Mouse (Mus musculus) left cerebral cortex, postnatal 25 days (tissue): Measurements from ENCODE around the gene Xrn1. TPM values are rescaled to one million over a fixed set of nuclear protein-coding genes. Genes with fewer than 3 reads are reported as not detected.
"Not testable (repeated sequence)": the region's sequence is repeated elsewhere in the genome, so short reads cannot be mapped to it uniquely, and the experiment has no call there.

Source experiments
- DNase-seq, 2 experiments: peaks; one replicate each; pipeline ENCODE4 v3.0.0; 2022; ENCODE audit warnings: low spot score in 2 of 2, mixed read lengths in 1 of 2
- intact Hi-C: fragments of 180-260 bp; cut with DNase I; formaldehyde crosslinking; loops from one replicate; pipeline ENCODE4 v1.15.1; 2025
- total RNA-seq, 2 experiments: library from RNA; stranded (reverse); gene quantifications; 2 replicates each; pipeline ENCODE4 v1.2.3; 2021

The Xrn1 gene
- total RNA-seq, 2 experiments from 2014 or later: 23.0 to 25.5 TPM

- intact Hi-C loops: no loop called here
- no peak for DNase-seq
Measured at GRCm38 (mm10) chr9:96035371-96036086, 81.0 kb downstream of the Xrn1 start.

GRCm38 (mm10) chr9:96044214-96044613 lies 89.7 kb downstream of the Xrn1 start:
- no peak for DNase-seq
- intact Hi-C loops: no loop called here

- no peak for DNase-seq
- intact Hi-C loops: no loop called here
Measured at GRCm38 (mm10) chr9:96051501-96051900, 96.9 kb downstream of the Xrn1 start.

- peak; percentile 34 to 79 for DNase-seq
- intact Hi-C loops: no loop called here
Measured at GRCm38 (mm10) chr9:96054878-96055277, 100.3 kb downstream of the Xrn1 start.

- intact Hi-C loops: no loop called here
- no peak for DNase-seq
Measured at GRCm38 (mm10) chr9:96056417-96057223, 102.1 kb downstream of the Xrn1 start.

DNA sequence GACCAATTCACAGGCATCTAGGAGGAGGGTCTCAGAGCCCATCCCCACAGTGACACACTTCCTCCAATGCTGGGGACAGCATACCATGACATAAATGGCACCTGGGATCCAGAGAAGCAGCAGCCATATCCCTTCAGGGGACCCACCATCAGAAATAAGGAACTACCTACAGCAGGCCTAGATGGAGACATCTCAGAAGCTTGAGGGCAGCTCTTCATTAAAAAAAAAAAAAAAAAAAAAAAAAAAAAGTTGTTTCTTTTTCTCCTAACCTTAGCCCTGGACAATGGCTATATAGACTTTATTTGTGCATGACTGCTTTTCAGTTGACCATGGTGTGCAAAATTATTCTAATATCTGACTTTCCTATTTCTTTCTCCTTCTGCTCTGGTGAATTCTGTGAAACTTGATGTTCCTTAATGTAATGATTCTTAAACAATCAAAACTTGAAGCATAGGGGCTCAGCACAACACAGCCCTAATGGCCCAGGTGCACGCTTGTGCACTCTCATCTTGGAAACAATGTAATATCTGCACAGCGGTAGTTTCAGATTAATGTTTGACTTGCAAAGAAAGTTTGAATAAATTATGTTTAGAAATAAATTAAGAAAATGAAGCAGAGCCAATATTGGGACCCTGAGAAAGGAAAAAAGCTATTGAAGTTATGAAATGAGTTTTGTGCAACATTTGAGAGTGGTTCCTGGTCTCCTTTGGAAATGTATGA lies 108.7 kb downstream of the Xrn1 start:
- no peak for DNase-seq
- intact Hi-C loops: no loop called here

DNA sequence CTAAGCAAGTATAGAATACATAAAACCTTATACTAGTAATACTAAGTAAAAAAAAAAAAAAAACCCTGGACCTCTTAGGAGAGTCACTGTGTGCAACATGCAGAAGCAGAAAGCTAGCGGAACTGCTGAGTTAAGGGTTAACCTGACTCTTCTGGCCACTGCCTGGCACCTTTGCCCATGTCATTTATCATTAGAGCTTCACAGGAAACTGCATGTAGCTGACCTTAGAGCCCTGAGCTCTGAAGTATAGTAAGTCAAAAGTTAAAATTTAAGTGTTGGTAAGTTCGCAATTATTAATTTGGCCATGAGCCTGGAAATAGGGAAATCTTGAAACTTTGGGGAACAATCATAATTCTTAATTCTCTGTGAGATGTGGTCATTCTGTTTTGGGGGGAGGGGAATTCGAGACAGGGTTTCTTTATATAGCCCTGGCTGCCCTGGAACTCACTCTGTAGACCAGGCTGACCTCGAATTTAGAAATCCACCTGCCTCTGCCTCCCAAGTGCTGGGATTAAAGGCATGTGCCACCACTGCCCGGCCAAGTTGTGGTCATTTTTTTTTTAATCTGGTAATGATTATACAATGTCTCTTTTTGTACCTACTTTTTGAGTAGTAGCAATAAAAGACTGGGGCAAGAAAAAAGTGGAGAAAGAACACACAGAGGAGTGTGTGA lies 109.4 kb downstream of the Xrn1 start:
- no peak for DNase-seq
- intact Hi-C loops: no loop called here

- DNase-seq: no peak
- intact Hi-C loops: no loop called here
Measured at GRCm38 (mm10) chr9:96067507-96067906, 112.9 kb downstream of the Xrn1 start.

- intact Hi-C loops: no loop called here
- DNase-seq: no peak
Measured at GRCm38 (mm10) chr9:96078752-96079315, 124.3 kb downstream of the Xrn1 start.

DNA sequence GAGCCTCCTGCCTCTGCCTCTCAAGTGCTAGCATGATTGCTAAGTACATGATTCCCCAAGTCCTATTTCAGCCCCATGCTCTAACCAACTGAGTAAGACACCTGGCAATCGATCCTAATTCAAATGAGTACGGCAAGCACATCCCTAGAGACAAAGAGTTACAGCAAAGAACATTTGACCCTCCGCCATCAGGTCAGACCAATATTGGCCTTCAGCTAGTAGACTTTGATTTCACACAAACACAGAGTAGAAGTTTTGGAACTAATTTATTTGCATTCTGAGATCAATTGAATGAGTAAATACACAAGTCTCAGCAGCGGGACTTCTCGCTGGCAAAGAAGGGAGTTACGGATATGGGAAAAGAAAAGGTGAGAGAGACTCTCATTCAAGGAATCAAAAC lies 130.7 kb downstream of the Xrn1 start:
- intact Hi-C loops: no loop called here
- DNase-seq: no peak

- no peak for DNase-seq
- intact Hi-C loops: no loop called here
Measured at GRCm38 (mm10) chr9:96087671-96088070, 133.1 kb downstream of the Xrn1 start.

DNA sequence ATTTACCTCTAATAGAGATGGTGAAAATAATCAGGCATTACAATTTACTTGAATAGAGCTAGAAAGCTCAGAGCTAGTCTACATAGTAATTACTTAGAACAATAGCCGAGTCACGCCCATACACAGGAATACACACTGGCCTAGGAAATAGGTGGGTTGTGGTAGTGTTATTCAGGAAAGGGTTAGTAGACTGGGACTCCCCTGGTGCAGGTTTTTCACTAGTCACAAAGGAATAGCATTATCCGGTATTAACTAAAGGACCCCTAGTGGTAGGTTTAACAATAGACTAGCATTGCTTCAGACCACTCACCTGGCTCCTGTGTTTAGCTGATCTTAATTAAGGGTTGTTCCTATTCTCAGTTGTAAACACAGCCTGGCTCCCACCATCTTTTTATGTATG lies 133.9 kb downstream of the Xrn1 start:
- intact Hi-C loops, DNase-seq: not testable (repeated sequence)

DNA sequence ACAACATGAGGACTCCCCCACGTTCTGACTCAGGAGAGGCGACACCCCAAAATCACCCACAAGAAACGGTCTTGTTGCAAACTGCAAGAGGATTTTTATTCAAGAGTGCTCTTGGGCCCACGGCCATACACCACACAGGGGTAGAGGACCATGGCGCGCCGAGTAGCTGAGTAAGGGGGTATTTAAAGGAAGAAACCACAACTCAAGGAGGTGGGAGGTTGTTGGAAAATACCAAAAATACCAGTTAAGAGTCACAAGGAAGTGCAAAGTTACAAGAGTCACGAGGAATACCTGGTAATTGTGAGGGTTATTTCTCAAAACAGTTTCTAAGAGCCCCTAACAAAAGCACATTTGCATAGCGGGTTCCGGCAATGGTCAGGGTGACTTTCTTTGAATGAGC lies 138.1 kb downstream of the Xrn1 start:
- intact Hi-C loops, DNase-seq: not testable (repeated sequence)

GRCm38 (mm10) chr9:96093221-96093620 lies 138.7 kb downstream of the Xrn1 start:
- DNase-seq: no peak
- intact Hi-C loops: no loop called here

DNA sequence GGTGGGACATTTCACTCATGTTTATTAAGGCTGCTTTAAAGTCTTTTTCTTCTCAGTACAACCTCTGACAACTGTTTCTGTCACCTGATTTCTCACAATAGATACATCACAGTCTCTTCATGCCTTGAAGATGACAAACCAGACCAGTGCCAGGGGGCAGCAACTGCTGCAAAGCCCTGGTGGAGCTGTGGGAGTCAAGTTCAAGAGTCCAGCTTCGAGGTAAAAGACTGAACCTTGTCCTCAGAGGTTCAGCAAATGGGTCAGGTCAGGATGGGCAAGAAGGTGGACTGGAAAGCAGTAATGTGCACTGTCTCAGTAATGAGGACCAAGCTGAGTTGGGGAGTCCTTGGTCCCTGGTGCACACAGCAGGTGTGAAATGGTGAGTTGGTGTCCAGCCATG lies 139.8 kb downstream of the Xrn1 start:
- intact Hi-C loops: no loop called here
- no peak for DNase-seq

DNA sequence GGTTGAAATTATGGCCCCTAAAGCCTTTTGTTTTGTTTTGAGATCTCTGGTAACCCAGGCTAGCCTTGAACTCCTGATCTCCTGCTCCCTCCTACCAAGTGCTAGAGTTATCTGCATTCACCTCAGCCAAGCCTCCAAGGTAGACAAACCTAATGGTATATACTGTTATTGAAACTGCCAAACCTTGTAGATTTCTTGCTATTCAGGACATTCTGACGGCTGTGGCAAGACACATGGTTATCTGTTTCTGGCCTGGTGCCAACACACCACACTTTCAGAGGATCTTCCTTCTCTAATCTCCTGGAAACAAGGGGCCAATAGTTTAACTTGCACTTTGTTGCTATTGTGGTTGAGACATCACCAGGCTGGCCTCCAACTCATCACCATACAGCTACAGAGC lies 140.6 kb downstream of the Xrn1 start:
- intact Hi-C loops: no loop called here
- no peak for DNase-seq

DNA sequence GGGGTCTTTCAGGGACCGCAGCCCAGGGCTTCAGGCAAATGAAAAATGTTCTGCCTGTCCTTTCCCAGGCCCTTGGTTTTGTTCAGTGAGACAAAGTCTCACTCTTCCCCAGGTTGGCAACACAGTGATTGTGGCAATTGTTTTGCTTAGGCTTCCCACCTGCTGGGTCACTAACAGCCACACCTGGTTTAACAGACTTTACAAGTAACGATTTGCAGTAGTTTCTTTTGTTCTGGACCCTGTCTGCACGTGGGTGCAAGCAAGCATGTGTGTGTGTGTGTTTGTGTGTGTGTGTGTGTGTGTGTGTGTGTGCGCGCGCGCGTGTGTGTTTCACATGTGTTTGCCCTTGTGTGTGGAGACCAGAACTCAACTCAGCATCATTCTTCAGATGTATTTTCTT lies 148.3 kb downstream of the Xrn1 start:
- intact Hi-C loops: no loop called here
- no peak for DNase-seq
